Mouse (Mus musculus) forelimb bud, embryonic 11.5 days (tissue): ENCODE results near the gene Nexn.
"Not testable (repeated sequence)": the region's sequence is repeated elsewhere in the genome, so short reads cannot be mapped to it uniquely, and the experiment has no call there.

Experiments
- DNase-seq: peaks from one replicate; pipeline ENCODE4 v3.0.0-alpha.2; 2012; ENCODE audit warnings: low read depth, low spot score

Gene Nexn

GRCm38 (mm10) chr3:152197246-152197645 is 68.9 kb downstream of the Nexn start:
- not testable (repeated sequence) for DNase-seq

- DNase-seq = peak; percentile 87
Measured at GRCm38 (mm10) chr3:152193635-152194097, 72.5 kb downstream of the Nexn start.

GRCm38 (mm10) chr3:152193177-152193576 is 73.0 kb downstream of the Nexn start:
- no peak for DNase-seq

- peak; percentile 52 for DNase-seq
Measured at GRCm38 (mm10) chr3:152192238-152192931, 73.8 kb downstream of the Nexn start.

GRCm38 (mm10) chr3:152191791-152192237 is 74.3 kb downstream of the Nexn start:
- DNase-seq = peak; percentile 36

- no peak for DNase-seq
Measured at GRCm38 (mm10) chr3:152190679-152191477, 75.3 kb downstream of the Nexn start.

- DNase-seq = no peak
Measured at GRCm38 (mm10) chr3:152189306-152189705, 76.8 kb downstream of the Nexn start.
